Mouse (Mus musculus) liver, embryonic 14.5 days (tissue): ENCODE data around the gene Sema6c. TPM values are rescaled to one million over a fixed set of nuclear protein-coding genes. Genes with fewer than 3 reads are reported as not detected.
"Not testable (repeated sequence)": the region's sequence is repeated elsewhere in the genome, so short reads cannot be mapped to it uniquely, and the experiment has no call there.

Experiments used
- ATAC-seq: fragments of 200-750 bp; cut with Nextera tagmentation; 2 replicates; pipeline ENCODE4 v1.8.0; 2017; ENCODE audit warnings: moderate number of reproducible peaks, mild to moderate bottlenecking, moderate library complexity; ENCODE audit not compliant: insufficient read depth
- DNase-seq, 3 experiments: peaks; one replicate each; pipeline ENCODE4 v3.0.0-alpha.2; 2012 to 2013; ENCODE audit warnings: low read depth in 3 of 3, low spot score in 3 of 3
- H3K27ac ChIP-seq: fragments of 300-500 bp; sonication (generic); 2 replicates; pipeline ENCODE4 v1.5.1; 2014; ENCODE audit warnings: moderate library complexity, mild to moderate bottlenecking, control low read depth, inconsistent platforms
- H3K27me3 ChIP-seq: fragments of 300-500 bp; sonication (generic); 2 replicates; pipeline ENCODE4 v1.6.1; 2014; ENCODE audit warnings: mild to moderate bottlenecking, low read length, moderate library complexity; ENCODE audit not compliant: control insufficient read depth, insufficient read depth
- H3K36me3 ChIP-seq: fragments of 300-500 bp; sonication (generic); replicated peaks from 2 replicates; pipeline ENCODE4 v1.6.1; 2014; ENCODE audit warnings: low read depth; ENCODE audit not compliant: control insufficient read depth, insufficient read depth
- H3K4me1 ChIP-seq, 2 experiments: fragments of 200-500 bp in 1 of 2; fragments of 300-500 bp in 1 of 2; sonication (generic) in 1 of 2; replicated peaks; 2 replicates each; pipeline ENCODE4 v1.6.1; 2012 to 2014; ENCODE audit warnings: antibody characterized with exemption in 1 of 2, inconsistent platforms in 1 of 2, low read length in 1 of 2; ENCODE audit not compliant: control insufficient read depth in 2 of 2, insufficient read depth in 2 of 2
- H3K4me2 ChIP-seq: fragments of 300-500 bp; sonication (generic); 2 replicates; pipeline ENCODE4 v1.6.1; 2014; ENCODE audit warnings: low read depth, mild to moderate bottlenecking, control low read depth, moderate library complexity
- H3K4me3 ChIP-seq, 2 experiments: fragments of 200-500 bp in 1 of 2; fragments of 300-500 bp in 1 of 2; sonication (generic) in 1 of 2; 2 replicates each; pipeline ENCODE4 v1.5.1; 2012 to 2014; ENCODE audit warnings: low read depth in 2 of 2, low read length in 2 of 2, mild to moderate bottlenecking in 2 of 2, control low read depth in 1 of 2, inconsistent platforms in 1 of 2, moderate library complexity in 1 of 2; ENCODE audit not compliant: insufficient read depth in 1 of 2
- H3K9ac ChIP-seq: fragments of 300-500 bp; sonication (generic); replicated peaks from 2 replicates; pipeline ENCODE4 v1.6.1; 2014; ENCODE audit warnings: mild to moderate bottlenecking, control low read depth, moderate library complexity
- H3K9me3 ChIP-seq: fragments of 300-500 bp; sonication (generic); 2 replicates; pipeline ENCODE4 v1.6.1; 2016; ENCODE audit warnings: low read length, mixed read lengths; ENCODE audit not compliant: control insufficient read depth
- CTCF ChIP-seq: IDR thresholded peaks from 2 replicates; pipeline ENCODE4 v1.5.1; 2016; ENCODE audit warnings: antibody characterized with exemption, low read depth, control low read depth
- EP300 ChIP-seq: IDR thresholded peaks from 2 replicates; pipeline ENCODE4 v1.6.1; 2016; ENCODE audit warnings: antibody characterized with exemption, low read depth
- WGBS: fragments of 180-500 bp; shearing (Covaris S2); extraction: QIAGEN DNeasy Blood & Tissue Kit; methylation state at CpG from one replicate; pipeline ENCODE4 v1.1.7; 2014; ENCODE audit not compliant: insufficient replicate concordance; 5-methylcytosine and 5-hydroxymethylcytosine counted together
- polyA plus RNA-seq, 2 experiments: library from polyadenylated mRNA; depleted of rRNA in 1 of 2; stranded (reverse) in 1 of 2; unstranded in 1 of 2; fragments of >200 nt; fragmentation: Nextera tagmentation in 1 of 2; extraction: Ambion mirVana in 1 of 2; gene quantifications; 2 replicates each; pipeline versions ENCODE4 v1.2.1 to v1.2.3; 2012 to 2014

Gene Sema6c
- polyA plus RNA-seq, 2 experiments, result 0.29 to 0.69 TPM

DNA sequence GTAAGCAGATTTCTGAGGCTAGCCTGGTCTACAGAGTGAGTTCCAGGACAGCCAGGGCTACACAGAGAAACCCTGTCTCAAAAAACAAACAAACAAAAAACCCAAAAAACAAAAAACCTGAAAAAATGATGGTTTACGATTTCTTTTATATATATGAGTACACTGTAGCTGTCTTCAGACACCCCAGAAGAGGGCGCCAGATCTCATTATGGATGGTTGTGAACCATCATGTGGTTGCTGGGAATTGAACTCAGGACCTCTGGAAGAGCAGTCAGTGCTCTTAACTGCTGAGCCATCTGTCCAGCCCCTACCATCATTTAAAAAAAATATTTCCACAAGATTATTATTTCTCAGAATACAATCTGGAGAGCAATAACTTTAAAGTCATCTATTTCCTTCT is 27.9 kb upstream of the Sema6c start:
- H3K4me2 ChIP-seq, ATAC-seq: not testable (repeated sequence)

DNA sequence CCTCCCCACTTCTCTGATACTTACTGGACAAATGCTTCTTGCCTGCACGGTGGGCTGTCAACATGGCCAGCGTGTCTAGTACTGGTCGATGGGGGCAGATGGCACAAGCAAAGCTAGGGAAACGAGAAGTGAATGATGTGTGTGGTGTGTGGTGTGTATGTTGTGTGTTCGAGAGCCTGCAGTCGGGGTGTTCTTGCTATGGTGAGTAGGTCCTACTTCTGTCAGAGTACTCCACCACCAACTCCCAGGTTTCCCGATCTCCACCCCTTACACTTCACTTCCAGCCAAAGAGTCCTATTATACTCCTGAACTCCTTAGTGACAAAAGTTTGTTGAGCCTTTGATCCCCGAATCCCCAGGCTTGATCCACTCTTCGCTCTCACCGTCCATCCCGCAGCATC is 27.1 kb upstream of the Sema6c start:
- WGBS, result 48% methylated on average over 11 of the region's 11 CpGs

More for the DNA sequence above, 27.9 kb upstream of the Sema6c start:
- not testable (repeated sequence) for H3K4me3 ChIP-seq, H3K9me3 ChIP-seq, H3K27me3 ChIP-seq, H3K36me3 ChIP-seq, H3K27ac ChIP-seq, H3K9ac ChIP-seq, DNase-seq
- peak; percentile 33 for TF ChIP-seq CTCF
- 72% methylated on average over 2 of the region's 2 CpGs for WGBS
- peaks cover 10 to 18% of the 10 kb centered on the region in 2 experiments for H3K4me1 ChIP-seq

DNA sequence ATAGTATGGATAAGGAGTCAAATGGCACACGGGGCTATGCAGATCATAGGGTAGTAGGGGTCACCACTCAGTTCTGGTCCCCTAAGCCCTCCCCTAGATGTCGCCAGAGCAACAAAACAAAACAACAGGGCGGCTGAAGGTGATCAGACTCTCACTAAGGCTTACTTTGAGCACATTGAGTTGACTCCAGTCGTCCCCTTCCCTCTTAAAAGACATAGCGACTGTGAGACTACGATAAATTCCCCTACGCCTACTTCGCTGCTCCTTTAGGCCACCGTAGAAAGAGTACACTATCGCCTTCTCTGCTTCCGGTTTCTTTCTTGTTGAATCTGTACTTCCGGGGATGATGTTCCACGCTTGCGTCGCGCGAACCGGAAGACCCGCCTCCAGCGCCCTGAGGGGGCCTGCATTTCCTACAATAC is 26.6 kb upstream of the Sema6c start, which contains the start of the genes Scnm1 and Lysmd1:
TSS of gene Scnm1 (minus strand) at position 332 of the 422 bp plus-strand sequence.
TSS of gene Lysmd1 (plus strand) at position 409 of the 422 bp plus-strand sequence.
- WGBS, result under 1% methylated on average over 20 of the region's 20 CpGs

More for the DNA sequence above, 27.1 kb upstream of the Sema6c start:
- Histone ChIP-seq H3K9ac (peak overlapping the region; percentile 82), H3K27me3 (no peaks in the 10 kb centered on the region), H3K27ac (peak overlapping the region; percentile 12), H3K4me1 (peaks cover 10 to 18% of the 10 kb centered on the region in 2 experiments), H3K4me3 (peak overlapping the region; percentile 72 to 99), H3K9me3 (no peaks in the 10 kb centered on the region), H3K4me2 (peak overlapping the region; percentile 96), H3K36me3 (no peaks in the 10 kb centered on the region)
- DNase-seq, result no peak
- no peak for TF ChIP-seq CTCF
- no peak for TF ChIP-seq EP300
- ATAC-seq, result no peak

DNA sequence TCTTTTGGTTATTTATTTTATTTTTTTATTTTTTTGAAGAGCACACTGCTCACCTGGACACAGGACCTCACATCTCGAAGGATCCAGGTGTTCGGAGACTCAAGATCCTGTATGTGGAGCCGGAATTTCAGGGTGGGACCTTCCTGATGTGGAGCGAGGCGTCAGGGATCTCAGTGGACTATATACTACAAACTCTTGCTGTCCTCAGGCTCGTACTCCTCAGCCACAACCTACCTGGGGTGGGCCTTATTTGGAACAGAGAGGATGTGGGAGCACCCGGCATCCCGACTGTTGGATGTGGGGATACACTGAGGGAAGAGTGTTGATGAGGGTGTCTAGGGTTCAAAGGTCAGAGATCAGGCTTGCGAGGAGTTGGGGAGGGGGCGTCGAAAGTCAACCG is 26.1 kb upstream of the Sema6c start:
- H3K4me1 ChIP-seq, result peaks cover 10 to 18% of the 10 kb centered on the region in 2 experiments
- H3K36me3 ChIP-seq, H3K4me2 ChIP-seq, H3K9ac ChIP-seq, H3K27me3 ChIP-seq, DNase-seq, H3K27ac ChIP-seq, H3K9me3 ChIP-seq: not testable (repeated sequence)
- ATAC-seq, result peak; percentile 58
- WGBS, result no CpG with 5 or more reads among the region's 12 CpGs
- H3K4me3 ChIP-seq, result peak overlapping the region in 1 of 2 experiments; percentile 72; a peak in 2 of 4 replicates

More for the DNA sequence above, 26.6 kb upstream of the Sema6c start, which contains the start of the genes Scnm1 and Lysmd1:
- H3K9me3 ChIP-seq, result no peaks in the 10 kb centered on the region
- H3K4me2 ChIP-seq, result peak within 1 kb of the TSS; percentile 96
- H3K4me3 ChIP-seq, result peak within 1 kb of the TSS; percentile 72 to 99
- ATAC-seq (peak; percentile 92), DNase-seq (peak; percentile 91 to 95 (median 94))
- H3K27ac ChIP-seq, result peak within 1 kb of the TSS; percentile 54
- peak; percentile 13; the same call in 1 of the 2 replicates for TF ChIP-seq EP300
- peak; percentile 1; the same call in 1 of the 2 replicates for TF ChIP-seq CTCF
- H3K27me3 ChIP-seq, result no peaks in the 10 kb centered on the region
- peak within 1 kb of the TSS; percentile 82 for H3K9ac ChIP-seq
- H3K36me3 ChIP-seq, result no peaks in the 10 kb centered on the region
- H3K4me1 ChIP-seq, result peaks cover 10 to 18% of the 10 kb centered on the region in 2 experiments

DNA sequence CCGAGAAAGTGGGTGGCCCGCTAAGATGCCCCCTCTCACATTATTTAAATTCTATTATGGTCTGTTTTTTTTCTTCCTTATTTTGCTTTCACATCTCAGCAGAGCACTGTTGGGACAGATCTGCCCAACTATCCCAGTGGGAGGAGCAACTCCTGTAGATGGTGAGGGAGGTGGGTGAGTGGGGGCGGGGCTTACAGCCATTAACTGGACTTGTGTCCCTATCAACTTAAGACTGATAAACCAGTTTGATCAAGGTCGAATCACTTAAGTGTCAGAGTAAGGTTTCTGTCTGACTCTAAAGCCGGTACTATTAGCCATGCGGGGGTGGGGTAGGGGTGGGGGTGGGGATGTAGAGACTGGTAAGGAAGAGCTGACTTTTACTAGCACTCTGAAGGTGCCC is 25.2 kb upstream of the Sema6c start:
- H3K4me3 ChIP-seq, result peak overlapping the region; percentile 45 to 59
- WGBS, result 4% methylated on average over 6 of the region's 6 CpGs
- H3K4me1 ChIP-seq, result peaks cover 10 to 18% of the 10 kb centered on the region in 2 experiments
- peak overlapping the region; percentile 63 for H3K9ac ChIP-seq
- peak overlapping the region; percentile 80 for H3K4me2 ChIP-seq
- peak overlapping the region; percentile 54 for H3K27ac ChIP-seq
- no peaks in the 10 kb centered on the region for H3K9me3 ChIP-seq
- H3K27me3 ChIP-seq, result no peaks in the 10 kb centered on the region
- DNase-seq (peak; percentile 55 to 60 (median 57)), ATAC-seq (peak; percentile 40; the same call in 1 of the 2 replicates)
- no peak for TF ChIP-seq CTCF
- no peak for TF ChIP-seq EP300
- H3K36me3 ChIP-seq, result no peaks in the 10 kb centered on the region
